8 mouse cellular contexts compared by ENCODE assay signal in the genomic region with DNA sequence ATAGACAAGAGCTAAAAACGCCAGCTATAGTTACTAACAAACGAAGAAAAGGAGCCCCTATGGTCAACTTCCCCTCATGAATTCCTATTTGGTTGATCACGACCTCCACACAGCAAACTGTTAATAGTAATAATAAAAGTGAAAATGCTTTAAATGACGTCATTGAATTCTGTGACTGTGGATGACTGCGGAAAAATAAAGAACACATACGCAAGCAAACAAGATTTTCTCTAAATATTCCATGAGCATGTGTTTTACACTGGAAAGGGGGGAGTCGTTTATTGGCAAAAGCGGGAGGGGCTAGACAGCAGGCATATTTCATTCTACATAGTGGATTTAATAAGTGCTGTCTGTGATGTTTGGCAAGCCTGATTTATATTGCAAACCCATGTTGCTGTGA. TPM values are rescaled to one million over a fixed set of nuclear protein-coding genes. Genes with fewer than 3 reads are reported as not detected.
DNase-seq lines count a peak whose midpoint lies in the region; ATAC-seq and TF ChIP-seq lines count a peak whose summit lies in the region.

No protein-coding gene starts in this region.

- H3K4me2 ChIP-seq in lung, postnatal 0 days (replicated peaks; ENCODE audit: low read depth, low read length): peak overlapping the region; percentile 55
- H3K4me2 ChIP-seq in liver, embryonic 11.5 days: peak overlapping the region; percentile 64
- H3K4me2 ChIP-seq in stomach, embryonic 16.5 days (ENCODE audit: low read depth, low read length): peak overlapping the region; percentile 57

- H3K4me1 ChIP-seq in lung, postnatal 0 days (ENCODE audit: insufficient read depth, low read depth, low read length): no peaks in the 10 kb centered on the region
- no peaks in the 10 kb centered on the region for H3K4me1 ChIP-seq in liver, embryonic 11.5 days (replicated peaks; ENCODE audit: control insufficient read depth, insufficient read depth, low read length)
- H3K4me1 ChIP-seq in stomach, embryonic 16.5 days (ENCODE audit: control insufficient read depth, insufficient read depth, low read length): no peaks in the 10 kb centered on the region

- H3K27me3 ChIP-seq in lung, postnatal 0 days (replicated peaks; ENCODE audit: insufficient read depth, low read length): no peaks in the 10 kb centered on the region
- H3K27me3 ChIP-seq in liver, embryonic 11.5 days (replicated peaks; ENCODE audit: control insufficient read depth, insufficient read depth, low read length): no peaks in the 10 kb centered on the region
- H3K27me3 ChIP-seq in stomach, embryonic 16.5 days (ENCODE audit: control insufficient read depth, insufficient read depth, low read length): no peaks in the 10 kb centered on the region

- no peak for DNase-seq in cerebellum, postnatal 36 days
- peak; percentile 14 for DNase-seq in lung, postnatal 0 days (ENCODE audit: low spot score)
- no peak for DNase-seq in lung, postnatal 10 days
- no peak for DNase-seq in liver, embryonic 11.5 days (ENCODE audit: low spot score)
- no peak for DNase-seq in cerebellum, adult 9-11 months
- no peak for DNase-seq in urinary bladder, postnatal 4 days (ENCODE audit: low spot score in 2 of 2)

- H3K9me3 ChIP-seq in lung, postnatal 0 days (ENCODE audit: low read length): no peaks in the 10 kb centered on the region
- H3K9me3 ChIP-seq in liver, embryonic 11.5 days (ENCODE audit: control insufficient read depth, low read length): no peaks in the 10 kb centered on the region
- no peaks in the 10 kb centered on the region for H3K9me3 ChIP-seq in stomach, embryonic 16.5 days (replicated peaks; ENCODE audit: control insufficient read depth, low read length)

- peak; percentile 11; the same call in 1 of the 2 replicates for ATAC-seq in cerebellum, adult (ENCODE audit: insufficient number of reproducible peaks, low FRiP score, low TSS enrichment)
- peak; percentile 17 for ATAC-seq in lung, postnatal 0 days
- ATAC-seq in liver, embryonic 11.5 days (replicated peaks; ENCODE audit: low FRiP score): peak; percentile 27; the same call in 1 of the 2 replicates
- ATAC-seq in stomach, embryonic 16.5 days (ENCODE audit: insufficient read depth, low FRiP score): no peak

- H3K9ac ChIP-seq in lung, postnatal 0 days (replicated peaks; ENCODE audit: low read depth): no peak overlapping the region
- H3K9ac ChIP-seq in liver, embryonic 11.5 days (ENCODE audit: low read depth, low read length): no peak overlapping the region
- H3K9ac ChIP-seq in stomach, embryonic 16.5 days (ENCODE audit: low read length): no peak overlapping the region

- no peaks in the 10 kb centered on the region for H3K36me3 ChIP-seq in lung, postnatal 0 days (ENCODE audit: insufficient read depth, low read length)
- no peaks in the 10 kb centered on the region for H3K36me3 ChIP-seq in liver, embryonic 11.5 days (ENCODE audit: control insufficient read depth, insufficient read depth, low read length)
- no peaks in the 10 kb centered on the region for H3K36me3 ChIP-seq in stomach, embryonic 16.5 days (ENCODE audit: control insufficient read depth, insufficient read depth, low read length)

- no peak for TF ChIP-seq CTCF in lung, postnatal 0 days (IDR thresholded peaks at IDR 0.05)

- no peak overlapping the region for H3K27ac ChIP-seq in lung, postnatal 0 days (ENCODE audit: low read length)
- H3K27ac ChIP-seq in liver, embryonic 11.5 days (ENCODE audit: low read depth, low read length): no peak overlapping the region
- H3K27ac ChIP-seq in stomach, embryonic 16.5 days (ENCODE audit: low read length): no peak overlapping the region

- no peak for TF ChIP-seq EP300 in lung, postnatal 0 days (IDR thresholded peaks at IDR 0.05)

- peak overlapping the region; percentile 42 for H3K4me3 ChIP-seq in lung, postnatal 0 days (ENCODE audit: low read depth, low read length)
- peak overlapping the region; percentile 52 for H3K4me3 ChIP-seq in liver, embryonic 11.5 days (ENCODE audit: low read depth, low read length)
- peak overlapping the region; percentile 57 for H3K4me3 ChIP-seq in stomach, embryonic 16.5 days (replicated peaks; ENCODE audit: low read length)

- 20% methylated on average over 8 of the region's 8 CpGs for WGBS in lung, postnatal 0 days
- WGBS in liver, embryonic 11.5 days: 23% methylated on average over 8 of the region's 8 CpGs
- 18% methylated on average over 8 of the region's 8 CpGs for WGBS in stomach, embryonic 16.5 days

RNA-seq across cellular contexts. Expression of a gene that starts 0.5 kb away (rescaled TPM):
- 1.1 and 1.2 TPM in 2 replicates for polyA plus RNA-seq in lung, postnatal 0 days (2015; fragmentation: Nextera tagmentation; extraction: Ambion mirVana)
- polyA plus RNA-seq in liver, embryonic 11.5 days (2014; fragmentation: Nextera tagmentation; extraction: Ambion mirVana): 1.6 and 1.8 TPM in 2 replicates
- 4.3 and 4.5 TPM in 2 replicates for polyA plus RNA-seq in stomach, embryonic 16.5 days (2015; fragmentation: Nextera tagmentation; extraction: Ambion mirVana)
